Mouse (Mus musculus) heart, embryonic 11.5 days (tissue): ENCODE measurements around the gene Xrcc5. TPM values are rescaled to one million over a fixed set of nuclear protein-coding genes. Genes with fewer than 3 reads are reported as not detected.

Experiments
- ATAC-seq: fragments of 200-750 bp; cut with Nextera tagmentation; replicated peaks from 2 replicates; pipeline ENCODE4 v1.8.0; 2017; ENCODE audit warnings: moderate library complexity; ENCODE audit not compliant: insufficient number of reproducible peaks, low FRiP score, low TSS enrichment
- H3K27ac ChIP-seq: fragments of 300-500 bp; sonication (generic); 2 replicates; pipeline ENCODE4 v1.5.1; 2014; ENCODE audit warnings: mild to moderate bottlenecking, low read depth, low read length
- H3K27me3 ChIP-seq: fragments of 300-500 bp; sonication (generic); 2 replicates; pipeline ENCODE4 v1.6.1; 2014; ENCODE audit warnings: mild to moderate bottlenecking, low read length, mixed read lengths; ENCODE audit not compliant: control insufficient read depth, insufficient read depth
- H3K36me3 ChIP-seq: fragments of 300-500 bp; sonication (generic); 2 replicates; pipeline ENCODE4 v1.6.1; 2014; ENCODE audit warnings: mild to moderate bottlenecking, low read length, moderate library complexity, mixed read lengths; ENCODE audit not compliant: control insufficient read depth, insufficient read depth
- H3K4me1 ChIP-seq: fragments of 300-500 bp; sonication (generic); 2 replicates; pipeline ENCODE4 v1.6.1; 2014; ENCODE audit warnings: low read length; ENCODE audit not compliant: control insufficient read depth, insufficient read depth
- H3K4me2 ChIP-seq: fragments of 300-500 bp; sonication (generic); 2 replicates; pipeline ENCODE4 v1.6.1; 2014; ENCODE audit warnings: mild to moderate bottlenecking, moderate library complexity
- H3K4me3 ChIP-seq: fragments of 300-500 bp; sonication (generic); 2 replicates; pipeline ENCODE4 v1.5.1; 2014; ENCODE audit warnings: low read depth, low read length
- H3K9ac ChIP-seq: fragments of 300-500 bp; sonication (generic); 2 replicates; pipeline ENCODE4 v1.6.1; 2014; ENCODE audit warnings: mild to moderate bottlenecking, low read depth, low read length, moderate library complexity
- H3K9me3 ChIP-seq: fragments of 300-500 bp; sonication (generic); replicated peaks from 2 replicates; pipeline ENCODE4 v1.6.1; 2016; ENCODE audit warnings: low read length; ENCODE audit not compliant: control insufficient read depth
- WGBS: fragments of 180-500 bp; shearing (Covaris S2); extraction: QIAGEN DNeasy Blood & Tissue Kit; methylation state at CpG from one replicate; pipeline ENCODE4 v1.1.7; 2014; ENCODE audit not compliant: insufficient replicate concordance; 5-methylcytosine and 5-hydroxymethylcytosine counted together
- polyA plus RNA-seq: library from polyadenylated mRNA; unstranded; fragments of >200 nt; fragmentation: Nextera tagmentation; extraction: Ambion mirVana; gene quantifications from 2 replicates; pipeline ENCODE4 v1.2.1, GENCODE M21; 2014

The Xrcc5 gene
- polyA plus RNA-seq, 1 experiment from 2014 or later = 23.7 TPM

GRCm38 (mm10) chr1:72306679-72307181 lies 491 bp upstream of the Xrcc5 start:
- ATAC-seq = peak; percentile 83
- peak overlapping the region; percentile 70 for H3K4me2 ChIP-seq
- peak overlapping the region; percentile 89 for H3K27ac ChIP-seq
- 4% methylated on average over 11 of the region's 11 CpGs for WGBS
- peak overlapping the region; percentile 87 for H3K9ac ChIP-seq
- no peaks in the 10 kb centered on the region for H3K9me3 ChIP-seq
- 0 out of 2 replicates have a peak, but pooled peaks cover 3% of the 10 kb centered on the region for H3K4me1 ChIP-seq
- no peaks in the 10 kb centered on the region for H3K36me3 ChIP-seq
- H3K27me3 ChIP-seq = 0 out of 2 replicates have a peak, but pooled peaks cover under 1% of the 10 kb centered on the region
- H3K4me3 ChIP-seq = peak overlapping the region; percentile 60

GRCm38 (mm10) chr1:72308919-72309318 lies 1.7 kb downstream of the Xrcc5 start:
- H3K4me2 ChIP-seq = no peak overlapping the region
- 0 out of 2 replicates have a peak, but pooled peaks cover 2% of the 10 kb centered on the region for H3K27me3 ChIP-seq
- WGBS = 61% methylated on average over 4 of the region's 4 CpGs
- no peak overlapping the region for H3K27ac ChIP-seq
- 0 out of 2 replicates have a peak, but pooled peaks cover 3% of the 10 kb centered on the region for H3K4me1 ChIP-seq
- no peaks in the 10 kb centered on the region for H3K36me3 ChIP-seq
- ATAC-seq = no peak
- no peak overlapping the region for H3K9ac ChIP-seq
- no peaks in the 10 kb centered on the region for H3K9me3 ChIP-seq
- H3K4me3 ChIP-seq = no peak overlapping the region

GRCm38 (mm10) chr1:72309744-72310424 lies 2.7 kb downstream of the Xrcc5 start:
- no peak for ATAC-seq
- H3K4me2 ChIP-seq = no peak overlapping the region

GRCm38 (mm10) chr1:72312701-72313398 lies 5.6 kb downstream of the Xrcc5 start:
- Histone ChIP-seq H3K4me2 (no peak overlapping the region), H3K36me3 (no peaks in the 10 kb centered on the region), H3K27ac (no peak overlapping the region), H3K9ac (no peak overlapping the region), H3K4me3 (no peak overlapping the region), H3K27me3 (peaks cover 6% of the 10 kb centered on the region; the same call in 1 of the 2 replicates), H3K4me1 (no peaks in the 10 kb centered on the region), H3K9me3 (no peaks in the 10 kb centered on the region)
- ATAC-seq = no peak
- 83% methylated on average over 9 of the region's 9 CpGs for WGBS

More at GRCm38 (mm10) chr1:72309744-72310424, 2.7 kb downstream of the Xrcc5 start:
- WGBS = 78% methylated on average over 6 of the region's 6 CpGs
- H3K9me3 ChIP-seq = no peaks in the 10 kb centered on the region
- no peaks in the 10 kb centered on the region for H3K36me3 ChIP-seq
- peaks cover 2% of the 10 kb centered on the region; the same call in 1 of the 2 replicates for H3K27me3 ChIP-seq
- H3K4me3 ChIP-seq = no peak overlapping the region
- H3K9ac ChIP-seq = no peak overlapping the region
- 0 out of 2 replicates have a peak, but pooled peaks cover 3% of the 10 kb centered on the region for H3K4me1 ChIP-seq
- no peak overlapping the region for H3K27ac ChIP-seq

- ATAC-seq = no peak
- Histone ChIP-seq H3K27me3 (peaks cover 10% of the 10 kb centered on the region; the same call in 1 of the 2 replicates), H3K36me3 (no peaks in the 10 kb centered on the region), H3K9me3 (no peaks in the 10 kb centered on the region), H3K4me2 (no peak overlapping the region), H3K4me1 (no peaks in the 10 kb centered on the region), H3K27ac (no peak overlapping the region), H3K9ac (no peak overlapping the region), H3K4me3 (no peak overlapping the region)
- WGBS = 63% methylated on average over 5 of the region's 5 CpGs
Measured at GRCm38 (mm10) chr1:72313399-72314039, 6.3 kb downstream of the Xrcc5 start.

GRCm38 (mm10) chr1:72315447-72315846 lies 8.2 kb downstream of the Xrcc5 start:
- no peak overlapping the region for H3K9ac ChIP-seq
- H3K4me3 ChIP-seq = no peak overlapping the region
- ATAC-seq = no peak
- H3K9me3 ChIP-seq = no peaks in the 10 kb centered on the region
- H3K4me2 ChIP-seq = no peak overlapping the region
- 89% methylated on average over 4 of the region's 4 CpGs for WGBS
- 0 out of 2 replicates have a peak, but pooled peaks cover 2% of the 10 kb centered on the region for H3K36me3 ChIP-seq
- H3K27me3 ChIP-seq = peaks cover 10% of the 10 kb centered on the region
- H3K4me1 ChIP-seq = no peaks in the 10 kb centered on the region
- no peak overlapping the region for H3K27ac ChIP-seq

- H3K27me3 ChIP-seq = peaks cover 10% of the 10 kb centered on the region
- no peaks in the 10 kb centered on the region for H3K4me1 ChIP-seq
- no peaks in the 10 kb centered on the region for H3K9me3 ChIP-seq
- no peak overlapping the region for H3K4me2 ChIP-seq
- 54% methylated on average over 8 of the region's 8 CpGs for WGBS
- no peak overlapping the region for H3K27ac ChIP-seq
- ATAC-seq = no peak
- H3K36me3 ChIP-seq = peaks cover 9% of the 10 kb centered on the region
- H3K9ac ChIP-seq = no peak overlapping the region
- H3K4me3 ChIP-seq = no peak overlapping the region
Measured at GRCm38 (mm10) chr1:72316409-72316808, 9.2 kb downstream of the Xrcc5 start.

GRCm38 (mm10) chr1:72316901-72317300 lies 9.7 kb downstream of the Xrcc5 start:
- Histone ChIP-seq H3K36me3 (peaks cover 9% of the 10 kb centered on the region), H3K27me3 (peaks cover 8% of the 10 kb centered on the region), H3K4me1 (no peaks in the 10 kb centered on the region), H3K4me3 (no peak overlapping the region), H3K9me3 (no peaks in the 10 kb centered on the region), H3K27ac (no peak overlapping the region), H3K4me2 (no peak overlapping the region), H3K9ac (no peak overlapping the region)
- 69% methylated on average over 7 of the region's 7 CpGs for WGBS
- ATAC-seq = no peak
